Mouse (Mus musculus) urinary bladder, postnatal 25 days (tissue): ENCODE measurements around the gene Cdc20.

Experiments
- DNase-seq: peaks from one replicate; pipeline ENCODE4 v3.0.0; 2022; ENCODE audit warnings: low spot score

Cdc20 gene

DNA sequence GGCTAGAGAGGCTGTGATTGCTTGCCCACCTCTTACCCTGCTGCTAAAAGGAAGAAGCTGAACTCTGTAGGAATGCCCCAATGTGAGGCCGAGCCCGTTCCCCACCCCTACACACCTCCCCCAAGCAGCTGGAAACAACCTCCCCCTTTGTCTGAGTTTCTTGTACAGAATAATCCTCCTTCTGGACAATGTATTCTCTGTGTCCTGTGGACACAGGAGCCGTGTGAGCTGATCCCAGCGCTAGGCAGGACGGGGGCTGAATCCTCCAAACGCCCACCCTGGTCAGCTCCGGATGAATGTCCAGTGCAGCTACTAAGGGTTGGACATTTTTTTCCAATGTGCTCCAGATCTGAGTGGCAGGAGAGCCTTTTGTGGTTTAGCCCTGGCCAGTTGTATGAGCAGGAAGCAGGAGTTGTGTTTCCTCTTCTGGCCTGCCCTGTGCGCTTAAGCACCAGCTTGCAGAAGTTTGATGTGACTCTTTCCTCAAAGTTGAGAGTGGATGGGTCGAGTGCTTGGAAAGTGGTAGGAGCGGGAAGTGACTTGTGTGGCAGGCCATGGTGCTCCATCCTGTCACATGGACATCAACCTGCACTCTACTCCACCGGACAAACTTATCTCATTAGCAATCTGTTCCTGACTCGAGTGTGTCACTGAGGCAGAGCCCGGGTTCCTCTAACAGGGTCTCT lies 19.9 kb downstream of the Cdc20 start:
- no peak for DNase-seq

GRCm38 (mm10) chr4:118416329-118416728 lies 20.8 kb downstream of the Cdc20 start:
- no peak for DNase-seq

DNA sequence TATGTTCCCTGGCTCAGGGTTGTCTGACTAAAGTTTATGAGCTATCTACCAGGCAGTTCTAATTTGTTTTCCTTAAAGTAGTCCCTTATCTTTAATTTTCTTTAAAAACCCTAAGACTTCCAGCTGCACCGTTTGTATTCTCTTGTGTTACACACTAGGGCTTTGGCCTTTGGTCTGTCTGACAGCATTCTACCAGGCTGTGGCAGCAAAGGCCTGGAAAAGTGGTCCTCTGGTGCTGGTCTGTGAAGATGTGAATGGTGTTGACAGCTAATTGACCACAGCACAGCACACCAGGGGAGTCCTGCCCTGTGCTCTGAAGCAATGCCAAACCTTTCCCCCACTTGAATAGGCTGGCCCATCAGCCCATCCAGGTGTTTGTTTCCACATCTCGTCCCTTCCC lies 21.4 kb downstream of the Cdc20 start:
- no peak for DNase-seq

- no peak for DNase-seq
Observed at GRCm38 (mm10) chr4:118413553-118413952, 23.6 kb downstream of the Cdc20 start.

DNA sequence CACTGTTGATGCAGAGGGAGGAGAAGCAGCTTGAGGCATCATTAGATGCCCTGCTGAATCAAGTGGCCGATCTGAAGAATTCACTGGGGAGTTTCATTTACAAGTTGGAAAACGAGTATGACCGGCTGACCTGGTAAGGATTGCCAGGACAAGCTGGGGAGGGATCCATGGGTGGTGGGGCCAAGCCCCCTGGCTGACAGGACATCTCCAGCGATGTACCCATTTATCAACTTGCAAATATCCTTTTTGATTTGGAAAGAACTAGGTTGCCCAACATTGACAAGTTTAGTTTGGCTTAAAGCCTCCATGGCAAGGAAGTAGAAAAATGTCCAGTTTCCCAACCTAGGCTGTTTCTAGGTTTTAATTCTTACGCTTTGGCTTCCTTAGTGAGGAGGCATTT lies 26.3 kb downstream of the Cdc20 start:
- no peak for DNase-seq

DNA sequence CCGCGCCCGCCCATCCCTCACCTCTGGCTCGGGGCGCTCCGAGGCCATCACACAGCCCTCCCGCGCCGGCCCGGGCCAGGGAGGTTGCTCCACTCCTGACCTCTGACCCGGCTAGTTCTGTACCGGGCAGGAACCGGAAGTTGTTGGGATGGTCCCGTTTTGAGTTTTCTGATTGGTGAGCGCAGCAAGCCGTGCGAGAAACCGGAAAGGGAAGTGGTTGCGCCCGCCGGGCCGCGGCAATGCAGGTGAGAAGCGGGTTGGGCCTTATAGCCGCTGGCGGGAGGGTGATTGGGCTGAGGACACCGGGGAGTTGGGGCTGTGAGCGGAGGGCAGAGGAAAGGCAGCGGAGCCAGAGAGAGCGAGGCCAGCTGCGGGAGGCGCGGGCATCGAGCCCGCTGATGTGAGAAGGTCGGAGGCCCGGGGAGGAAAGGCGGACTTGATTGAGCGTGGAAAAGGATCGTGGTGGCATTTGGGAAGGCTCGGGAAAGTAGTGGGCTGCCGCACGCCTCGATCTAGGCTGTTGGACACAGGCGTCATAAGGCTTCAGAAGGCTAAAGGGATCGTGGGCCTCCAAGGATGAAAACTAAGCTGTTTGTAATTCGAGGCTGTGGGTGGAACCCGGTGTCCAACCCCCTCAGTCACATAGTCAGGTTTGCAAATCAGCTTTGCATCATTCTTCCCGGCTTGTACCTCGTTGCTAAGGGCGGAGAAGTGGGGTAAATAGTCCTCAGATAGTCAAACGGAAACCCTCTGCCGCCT lies 27.8 kb downstream of the Cdc20 start, which contains the start of the genes Szt2 and Med8:
TSS of gene Szt2 (minus strand) at position 132 of the 759 bp plus-strand sequence.
TSS of gene Med8 (plus strand) at position 196 of the 759 bp plus-strand sequence.
- DNase-seq: peak; percentile 82

DNA sequence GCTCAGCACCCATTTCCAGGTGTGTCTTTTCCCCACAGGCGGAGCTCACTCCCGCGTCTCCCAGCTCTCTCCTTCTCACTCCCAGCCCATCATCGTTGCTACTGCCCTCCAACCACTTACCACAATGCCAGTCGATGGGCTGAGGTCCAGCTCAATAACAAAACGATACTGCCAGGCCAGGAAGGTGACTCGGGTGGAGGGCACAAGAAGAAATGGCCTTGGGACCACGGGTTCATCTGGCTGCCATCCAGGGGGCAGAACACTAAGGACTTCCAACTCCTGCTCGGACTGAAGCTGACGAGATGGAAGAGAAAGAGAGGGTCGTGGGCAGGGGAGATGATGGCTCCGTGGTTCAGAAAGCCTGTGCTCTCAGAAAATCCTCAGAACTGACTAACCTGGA lies 34.5 kb downstream of the Cdc20 start:
- no peak for DNase-seq

DNA sequence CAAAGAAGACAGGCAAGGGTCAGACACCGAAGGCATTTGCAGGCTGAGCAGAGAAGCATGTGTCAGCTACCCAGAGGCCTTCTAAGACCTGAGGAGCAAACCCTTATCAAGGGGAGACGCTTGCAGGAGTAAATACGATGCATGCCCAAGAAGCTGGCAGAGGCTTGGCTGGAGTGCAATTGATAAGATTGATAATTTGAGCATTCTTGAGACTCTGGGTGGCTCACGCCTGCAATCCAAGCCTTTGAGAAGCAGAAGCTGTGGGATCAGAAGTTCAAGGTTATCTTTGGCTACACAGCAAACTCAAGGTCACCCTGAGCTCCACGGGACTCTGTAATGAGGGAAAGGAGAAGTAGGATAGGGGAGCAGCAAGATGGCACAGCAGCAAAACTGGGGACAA lies 35.2 kb downstream of the Cdc20 start:
- no peak for DNase-seq

GRCm38 (mm10) chr4:118401421-118401820 lies 35.7 kb downstream of the Cdc20 start:
- DNase-seq: no peak

DNA sequence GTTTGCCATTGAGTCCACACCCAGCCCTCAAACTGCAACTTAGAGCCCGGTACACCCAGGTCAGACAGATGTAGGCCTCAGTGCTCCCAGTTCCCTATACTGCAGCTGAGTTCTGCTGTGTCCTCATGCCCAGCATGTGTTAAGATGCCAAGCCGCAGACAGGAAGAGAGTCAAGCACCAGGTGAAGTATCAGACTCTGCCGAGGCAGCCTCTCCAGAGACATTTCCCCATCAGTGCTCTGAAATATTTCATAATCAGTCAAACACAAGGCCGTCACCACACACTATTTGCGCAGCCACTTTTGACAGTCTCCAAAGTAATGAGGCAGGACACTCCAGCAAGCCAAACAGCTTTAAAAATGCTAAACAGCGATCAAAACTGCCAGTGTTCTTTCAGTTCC lies 38.8 kb downstream of the Cdc20 start:
- no peak for DNase-seq

- DNase-seq: no peak
Observed at GRCm38 (mm10) chr4:118396433-118396832, 40.7 kb downstream of the Cdc20 start.

DNA sequence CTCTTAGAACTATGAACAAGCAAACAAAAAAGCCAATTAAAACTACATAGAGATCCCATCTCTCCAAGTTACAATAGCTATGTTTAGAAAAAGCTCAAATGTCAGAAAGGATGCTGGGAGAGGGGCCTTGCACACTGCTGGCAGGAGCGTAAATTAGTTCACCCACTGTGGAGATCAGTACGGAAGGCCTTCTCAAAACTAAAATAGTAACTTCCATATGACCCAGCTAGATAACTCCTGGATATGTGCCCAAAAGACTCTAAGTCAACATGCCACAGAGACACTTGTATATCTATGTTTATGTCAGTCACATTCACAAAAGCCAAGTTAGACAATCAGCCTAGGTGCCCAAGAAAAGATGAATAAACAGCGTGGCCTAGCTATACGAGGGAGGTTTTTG lies 41.9 kb downstream of the Cdc20 start:
- DNase-seq: no peak

GRCm38 (mm10) chr4:118394505-118394904 lies 42.6 kb downstream of the Cdc20 start:
- DNase-seq: no peak

DNA sequence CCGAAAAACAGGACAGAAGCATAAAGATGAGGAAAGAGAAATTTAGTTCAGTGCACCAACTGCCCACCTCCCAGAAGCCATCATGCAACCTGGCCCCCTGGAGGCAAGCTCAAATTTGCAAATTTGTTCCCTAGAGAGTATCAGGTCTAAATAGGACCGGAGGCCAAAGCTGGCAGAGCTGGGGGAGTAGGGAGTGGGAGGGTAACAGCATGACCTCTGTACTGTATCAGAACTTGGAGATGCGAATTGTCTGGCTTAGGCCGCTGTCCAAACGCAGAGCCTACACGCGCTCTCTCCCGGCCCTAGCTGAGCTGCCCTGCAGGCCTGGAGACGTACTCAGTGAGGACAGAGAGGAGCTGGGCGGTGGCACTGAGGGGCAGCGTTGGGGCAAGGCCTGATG lies 47.0 kb downstream of the Cdc20 start:
- no peak for DNase-seq

DNA sequence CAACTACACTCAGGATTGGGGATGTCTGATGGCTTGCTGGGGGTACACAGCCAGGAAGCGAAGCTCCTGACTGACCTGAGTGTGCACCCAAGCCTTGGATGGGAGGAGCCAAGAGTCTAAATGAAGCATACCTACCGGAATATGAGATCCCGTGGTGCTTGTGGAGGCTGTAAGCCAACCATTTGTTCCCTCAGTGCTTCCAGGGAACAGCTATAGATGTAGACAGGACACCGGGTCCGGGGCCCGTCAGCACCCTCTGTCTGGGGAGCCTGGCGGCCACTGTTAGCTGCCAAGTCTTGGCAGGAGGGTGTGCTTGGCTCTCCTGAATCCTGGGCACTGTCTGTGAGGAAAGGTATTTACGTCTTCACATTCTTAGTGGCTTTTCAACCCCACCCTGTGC lies 49.8 kb downstream of the Cdc20 start:
- DNase-seq: no peak

DNA sequence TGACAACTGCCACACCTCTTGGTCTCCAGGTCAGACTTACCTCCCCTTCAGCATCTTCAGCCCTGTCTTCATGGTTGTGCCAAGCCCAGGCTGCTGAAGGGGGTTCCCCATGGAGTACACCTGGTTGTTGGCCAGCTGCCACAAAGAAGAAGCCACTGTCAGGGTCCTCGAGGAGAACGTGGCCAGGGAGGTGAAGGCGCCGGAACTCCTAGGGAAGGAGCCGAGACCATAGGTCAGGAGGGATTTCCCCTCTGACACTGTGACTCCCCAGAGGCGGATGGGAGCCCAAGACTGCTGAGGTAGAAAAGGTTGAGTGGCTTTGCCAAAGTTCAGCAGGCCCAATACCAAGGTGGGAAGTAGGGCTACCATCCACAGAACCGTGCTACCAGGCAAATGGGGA lies 53.9 kb downstream of the Cdc20 start:
- no peak for DNase-seq
